Mouse (Mus musculus) intestine, postnatal 0 days (tissue): ENCODE results near the gene Rdh16. TPM values are rescaled to one million over a fixed set of nuclear protein-coding genes. Genes with fewer than 3 reads are reported as not detected.
"Not testable (repeated sequence)": the region's sequence is repeated elsewhere in the genome, so short reads cannot be mapped to it uniquely, and the experiment has no call there.

ENCODE experiments used
- ATAC-seq: fragments of 200-750 bp; cut with Nextera tagmentation; 2 replicates; pipeline ENCODE4 v1.8.0; 2017; ENCODE audit warnings: mild to moderate bottlenecking, moderate TSS enrichment, moderate library complexity
- H3K27ac ChIP-seq: fragments of 300-500 bp; sonication (generic); 2 replicates; pipeline ENCODE4 v1.5.1; 2014; ENCODE audit warnings: mild to moderate bottlenecking, low read depth, low read length, moderate library complexity
- H3K27me3 ChIP-seq: fragments of 300-500 bp; sonication (generic); replicated peaks from 2 replicates; pipeline ENCODE4 v1.6.1; 2014; ENCODE audit warnings: low read length, mixed read lengths; ENCODE audit not compliant: control insufficient read depth, insufficient read depth
- H3K36me3 ChIP-seq: fragments of 300-500 bp; sonication (generic); 2 replicates; pipeline ENCODE4 v1.6.1; 2014; ENCODE audit warnings: mild to moderate bottlenecking, moderate library complexity; ENCODE audit not compliant: control insufficient read depth, insufficient read depth
- H3K4me1 ChIP-seq: fragments of 300-500 bp; sonication (generic); replicated peaks from 2 replicates; pipeline ENCODE4 v1.6.1; 2014; ENCODE audit warnings: antibody characterized with exemption, low read length, mixed read lengths; ENCODE audit not compliant: control insufficient read depth, insufficient read depth
- H3K4me2 ChIP-seq: fragments of 300-500 bp; sonication (generic); replicated peaks from 2 replicates; pipeline ENCODE4 v1.6.1; 2014; ENCODE audit warnings: low read depth, mild to moderate bottlenecking, moderate library complexity
- H3K4me3 ChIP-seq: fragments of 300-500 bp; sonication (generic); 2 replicates; pipeline ENCODE4 v1.5.1; 2014; ENCODE audit warnings: low read depth, low read length
- H3K9ac ChIP-seq: fragments of 300-500 bp; sonication (generic); 2 replicates; pipeline ENCODE4 v1.6.1; 2014; ENCODE audit warnings: mild to moderate bottlenecking, low read depth, low read length
- H3K9me3 ChIP-seq: fragments of 300-500 bp; sonication (generic); 2 replicates; pipeline ENCODE4 v1.6.1; 2016; ENCODE audit warnings: mixed run types; ENCODE audit not compliant: control insufficient read depth
- CTCF ChIP-seq: sonication (generic); IDR thresholded peaks from 2 replicates; pipeline ENCODE4 v1.5.1; 2016; ENCODE audit warnings: low read depth, mild to moderate bottlenecking, control low read depth, antibody characterized with exemption, moderate library complexity
- WGBS: fragments of 180-500 bp; shearing (Covaris S2); extraction: QIAGEN DNeasy Blood & Tissue Kit; methylation state at CpG from one replicate; pipeline ENCODE4 v1.1.7; 2014; 5-methylcytosine and 5-hydroxymethylcytosine counted together
- polyA plus RNA-seq: library from polyadenylated mRNA; unstranded; fragments of >200 nt; fragmentation: Nextera tagmentation; extraction: Ambion mirVana; gene quantifications from 2 replicates; pipeline ENCODE4 v1.2.1, GENCODE M21; 2015

Gene Rdh16
- polyA plus RNA-seq, 1 experiment from 2014 or later, result 0.07 TPM

DNA sequence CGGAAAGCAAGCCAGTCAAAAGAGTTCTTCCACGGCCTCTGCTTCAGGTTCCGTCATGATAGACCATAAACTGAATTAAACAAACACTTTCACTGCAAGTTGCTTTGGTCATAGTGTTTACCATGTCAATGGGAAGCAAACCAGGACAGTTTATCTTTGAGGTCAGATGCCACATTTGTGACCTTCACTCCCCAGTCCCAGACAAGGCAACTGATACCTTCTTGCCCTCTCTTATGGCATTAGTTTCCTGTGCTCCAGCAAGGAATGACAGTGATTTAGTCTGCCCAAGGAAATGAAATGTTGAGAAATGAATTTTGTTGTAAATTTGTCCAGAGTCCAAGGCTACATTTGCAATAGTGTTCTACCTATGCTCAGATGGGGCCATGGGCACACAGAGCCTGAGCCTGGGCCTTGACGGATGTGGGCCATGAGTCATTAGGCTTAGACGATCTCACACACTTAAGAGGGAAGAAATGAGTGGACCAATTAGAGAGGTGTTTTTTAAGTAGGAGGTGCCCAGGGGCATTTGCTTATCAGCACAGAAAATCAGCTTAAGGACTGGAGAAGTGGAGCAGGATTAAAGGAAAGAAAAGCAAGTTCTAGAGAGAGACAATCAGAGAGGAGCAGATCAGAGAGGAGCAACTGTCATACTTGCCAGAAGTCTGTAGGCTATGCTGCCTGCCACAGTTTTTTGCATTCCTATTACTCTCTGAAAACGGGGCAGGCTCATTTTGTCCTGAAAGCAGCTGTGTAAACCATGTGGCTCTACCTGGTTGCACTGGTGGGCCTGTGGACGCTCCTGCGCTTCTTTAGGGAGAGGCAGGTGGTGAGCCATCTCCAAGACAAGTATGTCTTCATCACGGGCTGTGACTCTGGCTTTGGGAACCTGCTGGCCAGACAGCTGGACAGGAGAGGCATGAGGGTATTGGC, 41.5 kb upstream of the Rdh16 start, which contains the start of the genes Rdh1 and Rdh16f1:
Rdh1 (plus strand) TSS at position 541 of the 930 bp plus-strand sequence.
Rdh16f1 (plus strand) TSS at position 607 of the 930 bp plus-strand sequence.
- no peaks in the 10 kb centered on the region for H3K27me3 ChIP-seq
- no peak within 1 kb of the TSS for H3K9ac ChIP-seq
- H3K4me3 ChIP-seq, result no peak within 1 kb of the TSS
- WGBS, result 57% methylated on average over 8 of the region's 9 CpGs
- no peak within 1 kb of the TSS for H3K27ac ChIP-seq
- no peak for TF ChIP-seq CTCF
- no peak within 1 kb of the TSS for H3K4me2 ChIP-seq
- no peaks in the 10 kb centered on the region for H3K36me3 ChIP-seq
- ATAC-seq, result peak; percentile 76
- H3K4me1 ChIP-seq, result no peaks in the 10 kb centered on the region; the same call in 1 of the 2 replicates
- no peaks in the 10 kb centered on the region for H3K9me3 ChIP-seq

- not testable (repeated sequence) for ATAC-seq, H3K4me1 ChIP-seq, H3K36me3 ChIP-seq, H3K27me3 ChIP-seq, H3K9ac ChIP-seq, H3K9me3 ChIP-seq, H3K4me3 ChIP-seq, H3K27ac ChIP-seq, H3K4me2 ChIP-seq
- 90% methylated on average over 10 of the region's 10 CpGs for WGBS
Observed at GRCm38 (mm10) chr10:127762926-127763325, 38.0 kb upstream of the Rdh16 start.

GRCm38 (mm10) chr10:127763914-127764680, 36.9 kb upstream of the Rdh16 start:
- TF ChIP-seq CTCF, result no peak
- H3K4me2 ChIP-seq, result no peak overlapping the region
- H3K27me3 ChIP-seq, result no peaks in the 10 kb centered on the region
- ATAC-seq, result peak; percentile 48; the same call in 1 of the 2 replicates
- WGBS, result 40% methylated on average over 12 of the region's 12 CpGs
- H3K27ac ChIP-seq, result no peak overlapping the region
- no peaks in the 10 kb centered on the region for H3K36me3 ChIP-seq
- H3K9me3 ChIP-seq, result no peaks in the 10 kb centered on the region
- no peak overlapping the region for H3K4me3 ChIP-seq
- H3K4me1 ChIP-seq, result no peaks in the 10 kb centered on the region
- H3K9ac ChIP-seq, result no peak overlapping the region

DNA sequence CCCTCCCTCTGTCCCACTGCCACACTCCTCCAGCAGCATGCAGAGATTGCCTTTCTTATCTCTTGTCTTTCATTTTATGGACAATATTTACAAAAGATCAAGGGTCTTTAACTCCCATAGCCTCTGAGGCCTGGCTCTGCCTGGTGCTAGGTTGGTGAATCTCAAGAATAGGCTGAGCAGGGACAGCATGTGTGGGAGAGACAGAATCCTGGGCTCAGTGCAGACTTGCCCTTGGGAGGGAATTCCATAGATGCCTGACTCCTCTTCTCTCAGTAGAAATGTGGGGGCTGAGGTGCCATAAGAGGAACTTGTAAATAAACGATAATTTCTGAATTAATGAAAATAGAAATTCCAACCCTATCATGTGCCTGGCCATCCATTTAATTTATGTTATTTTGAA, 34.4 kb upstream of the Rdh16 start:
- H3K4me1 ChIP-seq, result no peaks in the 10 kb centered on the region
- WGBS, result 76% methylated on average over 1 of the region's 1 CpGs
- H3K4me2 ChIP-seq, result no peak overlapping the region
- no peak for TF ChIP-seq CTCF
- H3K27me3 ChIP-seq, result no peaks in the 10 kb centered on the region
- H3K4me3 ChIP-seq, result no peak overlapping the region
- no peak overlapping the region for H3K27ac ChIP-seq
- H3K36me3 ChIP-seq, result no peaks in the 10 kb centered on the region
- H3K9ac ChIP-seq, result no peak overlapping the region
- no peak for ATAC-seq
- no peaks in the 10 kb centered on the region for H3K9me3 ChIP-seq

- H3K4me3 ChIP-seq, result no peak within 1 kb of the TSS
- no peaks in the 10 kb centered on the region for H3K9me3 ChIP-seq
- no peak within 1 kb of the TSS for H3K4me2 ChIP-seq
- no peak for TF ChIP-seq CTCF
- peak; percentile 96 for ATAC-seq
- H3K4me1 ChIP-seq, result no peaks in the 10 kb centered on the region
- H3K27me3 ChIP-seq, result no peaks in the 10 kb centered on the region
- no peaks in the 10 kb centered on the region for H3K36me3 ChIP-seq
- WGBS, result 36% methylated on average over 2 of the region's 2 CpGs
- H3K9ac ChIP-seq, result no peak within 1 kb of the TSS
- peak within 1 kb of the TSS; percentile 68 for H3K27ac ChIP-seq
Observed at GRCm38 (mm10) chr10:127776011-127776410, 24.9 kb upstream of the Rdh16 start, which contains the start of gene Rdh9. Rdh9 (plus strand) TSS chr10:127776386.

DNA sequence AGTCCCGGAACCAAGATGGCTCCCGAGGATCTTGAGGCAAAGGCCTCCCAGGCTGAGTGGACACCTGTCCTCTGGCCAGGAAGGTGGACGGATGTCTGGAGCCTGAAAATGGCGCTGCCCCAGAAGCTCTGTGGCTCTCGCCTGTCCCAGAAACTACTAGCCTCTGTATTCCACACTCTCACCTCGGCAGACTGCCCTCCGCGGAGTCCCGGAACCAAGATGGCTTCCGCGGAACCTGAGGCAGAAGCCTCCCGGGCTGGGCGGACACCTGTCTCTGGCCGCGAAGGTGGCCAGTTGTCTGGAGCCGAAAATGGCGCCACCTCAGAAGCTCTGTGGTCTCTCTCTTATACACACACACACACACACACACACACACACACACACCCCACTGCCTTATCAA, 18.6 kb upstream of the Rdh16 start:
- ATAC-seq, H3K9ac ChIP-seq, H3K4me2 ChIP-seq, H3K4me1 ChIP-seq, H3K27me3 ChIP-seq, H3K9me3 ChIP-seq, H3K27ac ChIP-seq, H3K36me3 ChIP-seq, H3K4me3 ChIP-seq: not testable (repeated sequence)
- 95% methylated on average over 17 of the region's 17 CpGs for WGBS

DNA sequence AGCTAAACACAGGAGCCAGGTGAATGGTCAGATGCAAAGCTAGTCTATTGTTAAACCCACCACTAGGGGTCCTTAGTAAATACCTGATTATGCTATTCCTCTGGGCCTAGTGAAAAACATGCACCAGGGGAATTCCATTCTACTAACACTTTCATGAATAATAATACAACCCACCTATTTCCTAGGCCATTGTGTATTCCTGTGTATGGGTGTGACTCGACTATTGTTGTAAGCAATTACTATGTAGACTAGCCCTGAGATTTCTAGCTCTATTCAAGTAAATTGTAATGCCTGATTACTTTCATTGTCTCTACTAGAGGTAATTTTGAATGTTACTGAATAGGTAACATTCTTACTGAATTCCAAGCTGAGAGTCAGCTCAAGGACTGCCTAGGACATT, 15.5 kb upstream of the Rdh16 start:
- H3K4me1 ChIP-seq, H3K9ac ChIP-seq, ATAC-seq, H3K27me3 ChIP-seq, H3K36me3 ChIP-seq, H3K9me3 ChIP-seq, H3K27ac ChIP-seq, H3K4me2 ChIP-seq, H3K4me3 ChIP-seq: not testable (repeated sequence)
- 91% methylated on average over 1 of the region's 1 CpGs for WGBS
